Mouse (Mus musculus): Measurements from ENCODE around the gene Fanca. TPM values are rescaled to one million over a fixed set of nuclear protein-coding genes. Genes with fewer than 3 reads are reported as not detected.

Fanca gene
- polyA plus RNA-seq, 2 experiments: 17.3 to 22.8 TPM

DNA sequence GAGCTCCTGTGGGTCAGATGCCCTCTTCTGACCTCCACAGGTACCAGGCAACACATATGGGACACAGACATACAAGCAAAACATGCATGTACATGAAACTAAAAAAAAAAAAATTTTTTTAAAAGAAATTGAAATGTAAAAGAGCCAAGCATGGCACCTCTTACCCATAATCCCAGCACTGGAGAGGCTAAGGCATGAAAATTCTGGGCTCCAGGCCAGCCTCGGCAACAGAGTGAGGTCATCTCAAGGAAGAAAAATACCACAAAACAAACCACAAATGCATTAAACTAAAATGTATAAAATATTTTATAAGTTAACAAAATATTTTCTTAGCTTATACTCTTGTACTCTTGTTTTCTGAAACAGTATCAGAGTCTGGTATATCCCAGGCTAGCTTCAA lies 97.5 kb downstream of the Fanca start:
- no peak overlapping the region for H3K4me3 ChIP-seq (ENCODE audit: insufficient read depth in 1 of 2, low read depth in 2 of 2, low read length in 2 of 2)
- peaks cover 7 to 11% of the 10 kb centered on the region in 2 experiments for H3K4me1 ChIP-seq (replicated peaks; ENCODE audit: control insufficient read depth in 2 of 2, insufficient read depth in 2 of 2, low read length in 1 of 2)
- no peaks in the 10 kb centered on the region for H3K9me3 ChIP-seq (ENCODE audit: control insufficient read depth, low read length)
- no peak overlapping the region for H3K4me2 ChIP-seq (ENCODE audit: low read depth)
- H3K27me3 ChIP-seq (ENCODE audit: control insufficient read depth, insufficient read depth, low read length): no peaks in the 10 kb centered on the region
- no peak overlapping the region for H3K9ac ChIP-seq (replicated peaks)
- no peak overlapping the region for H3K27ac ChIP-seq
- DNase-seq (ENCODE audit: low read depth in 3 of 3, low spot score in 3 of 3) (no peak), ATAC-seq (ENCODE audit: insufficient read depth) (no peak)
- no peak for TF ChIP-seq CTCF (IDR thresholded peaks at IDR 0.05; ENCODE audit: low read depth)
- no peak for TF ChIP-seq EP300 (IDR thresholded peaks at IDR 0.05; ENCODE audit: low read depth)
- WGBS (ENCODE audit: insufficient replicate concordance): 59% methylated on average over 1 of the region's 1 CpGs
- H3K36me3 ChIP-seq (replicated peaks; ENCODE audit: control insufficient read depth, insufficient read depth, low read depth): no peaks in the 10 kb centered on the region

Other genes with a start within 250 kb of the Fanca start
- gene Rpl13, start 216.2 kb downstream of the Fanca start, polyA plus RNA-seq (2012; rRNA removed): 1,340 and 1,385 TPM in 2 replicates
- 1,145 and 1,179 TPM in 2 replicates for gene Rpl13, start 216.2 kb downstream of the Fanca start, polyA plus RNA-seq (2014; fragmentation: Nextera tagmentation; extraction: Ambion mirVana)
- gene Cpne7, start 201.2 kb downstream of the Fanca start, polyA plus RNA-seq (2012; rRNA removed): 1.7 and 1.9 TPM in 2 replicates
- gene Cpne7, start 201.2 kb downstream of the Fanca start, polyA plus RNA-seq (2014; fragmentation: Nextera tagmentation; extraction: Ambion mirVana): 0.58 and 0.65 TPM in 2 replicates
- 0.75 and 1.1 TPM in 2 replicates for gene Sult5a1, start 160.3 kb downstream of the Fanca start, polyA plus RNA-seq (2012; rRNA removed)
- 0.69 and 0.91 TPM in 2 replicates for gene Sult5a1, start 160.3 kb downstream of the Fanca start, polyA plus RNA-seq (2014; fragmentation: Nextera tagmentation; extraction: Ambion mirVana)
- gene Dpep1, start 132.3 kb downstream of the Fanca start, polyA plus RNA-seq (2012; rRNA removed): 0.07 and 0.14 TPM in 2 replicates
- gene Dpep1, start 132.3 kb downstream of the Fanca start, polyA plus RNA-seq (2014; fragmentation: Nextera tagmentation; extraction: Ambion mirVana): 0.06 and 0.23 TPM in 2 replicates
- gene Chmp1a, start 105.8 kb downstream of the Fanca start, polyA plus RNA-seq (2012; rRNA removed): 29.9 and 30.9 TPM in 2 replicates
- 42.9 and 44.6 TPM in 2 replicates for gene Chmp1a, start 105.8 kb downstream of the Fanca start, polyA plus RNA-seq (2014; fragmentation: Nextera tagmentation; extraction: Ambion mirVana)
- 0.21 and 0.60 TPM in 2 replicates for gene Spata33, start 105.7 kb downstream of the Fanca start, polyA plus RNA-seq (2012; rRNA removed)
- 0.08 and 0.16 TPM in 2 replicates for gene Spata33, start 105.7 kb downstream of the Fanca start, polyA plus RNA-seq (2014; fragmentation: Nextera tagmentation; extraction: Ambion mirVana)
- 15.4 and 16.3 TPM in 2 replicates for gene Cdk10, start 93.7 kb downstream of the Fanca start, polyA plus RNA-seq (2012; rRNA removed)
- gene Cdk10, start 93.7 kb downstream of the Fanca start, polyA plus RNA-seq (2014; fragmentation: Nextera tagmentation; extraction: Ambion mirVana): 7.2 and 10.1 TPM in 2 replicates
- 0.87 and 0.92 TPM in 2 replicates for gene Spata2l, start 82.3 kb downstream of the Fanca start, polyA plus RNA-seq (2012; rRNA removed)
- 1.5 TPM in 2 replicates for gene Spata2l, start 82.3 kb downstream of the Fanca start, polyA plus RNA-seq (2014; fragmentation: Nextera tagmentation; extraction: Ambion mirVana)
- 8.4 and 8.9 TPM in 2 replicates for gene Zfp276, start 64.4 kb downstream of the Fanca start, polyA plus RNA-seq (2012; rRNA removed)
- 4.7 and 5.9 TPM in 2 replicates for gene Zfp276, start 64.4 kb downstream of the Fanca start, polyA plus RNA-seq (2014; fragmentation: Nextera tagmentation; extraction: Ambion mirVana)
- 7.8 and 8.5 TPM in 2 replicates for gene Vps9d1, start 64.2 kb downstream of the Fanca start, polyA plus RNA-seq (2012; rRNA removed)
- 2.4 and 3.8 TPM in 2 replicates for gene Vps9d1, start 64.2 kb downstream of the Fanca start, polyA plus RNA-seq (2014; fragmentation: Nextera tagmentation; extraction: Ambion mirVana)
- 3.0 TPM in 2 replicates for gene Spire2, start 14.1 kb upstream of the Fanca start, polyA plus RNA-seq (2012; rRNA removed)
- gene Spire2, start 14.1 kb upstream of the Fanca start, polyA plus RNA-seq (2014; fragmentation: Nextera tagmentation; extraction: Ambion mirVana): 2.2 and 2.9 TPM in 2 replicates
- 37.8 and 45.6 TPM in 2 replicates for gene Tcf25, start 55.2 kb upstream of the Fanca start, polyA plus RNA-seq (2012; rRNA removed)
- gene Tcf25, start 55.2 kb upstream of the Fanca start, polyA plus RNA-seq (2014; fragmentation: Nextera tagmentation; extraction: Ambion mirVana): 44.0 and 53.1 TPM in 2 replicates
- 0.03 TPM in 2 replicates for gene Mc1r, start 88.5 kb upstream of the Fanca start, polyA plus RNA-seq (2012; rRNA removed)
- not detected in 2 replicates for gene Mc1r, start 88.5 kb upstream of the Fanca start, polyA plus RNA-seq (2014; fragmentation: Nextera tagmentation; extraction: Ambion mirVana)
- gene Tubb3, start 92.8 kb upstream of the Fanca start, polyA plus RNA-seq (2012; rRNA removed): 0.70 and 3.8 TPM in 2 replicates
- gene Tubb3, start 92.8 kb upstream of the Fanca start, polyA plus RNA-seq (2014; fragmentation: Nextera tagmentation; extraction: Ambion mirVana): 0.29 and 0.42 TPM in 2 replicates
- 7.1 and 8.0 TPM in 2 replicates for gene Def8, start 105.0 kb upstream of the Fanca start, polyA plus RNA-seq (2012; rRNA removed)
- gene Def8, start 105.0 kb upstream of the Fanca start, polyA plus RNA-seq (2014; fragmentation: Nextera tagmentation; extraction: Ambion mirVana): 10.5 and 12.6 TPM in 2 replicates
- 11.0 and 12.6 TPM in 2 replicates for gene Afg3l1, start 159.3 kb upstream of the Fanca start, polyA plus RNA-seq (2012; rRNA removed)
- gene Afg3l1, start 159.3 kb upstream of the Fanca start, polyA plus RNA-seq (2014; fragmentation: Nextera tagmentation; extraction: Ambion mirVana): 13.4 and 13.5 TPM in 2 replicates
- 0.03 and 0.15 TPM in 2 replicates for gene Dbndd1, start 196.9 kb upstream of the Fanca start, polyA plus RNA-seq (2012; rRNA removed)
- 0.15 TPM in 1 of 2 replicates, not detected in the other for gene Dbndd1, start 196.9 kb upstream of the Fanca start, polyA plus RNA-seq (2014; fragmentation: Nextera tagmentation; extraction: Ambion mirVana)
- gene Gas8, start 200.3 kb upstream of the Fanca start, polyA plus RNA-seq (2012; rRNA removed): 1.8 and 3.4 TPM in 2 replicates
- gene Gas8, start 200.3 kb upstream of the Fanca start, polyA plus RNA-seq (2014; fragmentation: Nextera tagmentation; extraction: Ambion mirVana): 2.3 and 3.5 TPM in 2 replicates

Data from liver, embryonic 14.5 days (tissue).